Mouse (Mus musculus) spleen, adult 2 months (tissue): Measurements from ENCODE around the gene Anapc13.

Experiments used
- CTCF ChIP-seq: fragments of 200-500 bp; IDR thresholded peaks from 2 replicates; pipeline ENCODE4 v1.5.1; 2011; ENCODE audit warnings: mild to moderate bottlenecking, inconsistent platforms; ENCODE audit not compliant: insufficient read depth, insufficient read length, insufficient replicate concordance; ENCODE audit errors: extremely low read depth
- POLR2A ChIP-seq: fragments of 200-500 bp; IDR thresholded peaks from 2 replicates; pipeline ENCODE4 v1.6.1; 2011; ENCODE audit warnings: low read depth, low read length, inconsistent platforms

DNA sequence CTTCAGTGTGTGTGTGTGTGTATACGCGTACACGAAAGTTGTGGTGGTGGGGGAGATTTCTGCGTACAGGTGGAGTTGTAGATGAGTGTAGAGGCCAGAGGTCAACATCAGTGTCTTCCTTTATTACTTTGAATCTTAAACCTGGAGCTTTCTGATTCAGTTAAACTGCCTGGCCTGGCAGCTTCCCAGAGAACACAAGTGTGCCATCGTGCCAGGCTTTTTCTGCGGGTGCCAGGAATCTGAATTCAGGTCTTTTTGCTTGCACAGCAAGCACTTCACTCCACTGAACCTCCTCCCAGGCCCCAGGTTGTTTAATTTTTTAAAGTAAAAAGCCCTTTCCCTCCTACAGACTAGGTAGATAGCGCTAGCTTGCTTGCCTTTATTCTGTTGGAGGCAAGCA, 1.3 kb downstream of the Anapc13 start:
- TF ChIP-seq CTCF (no peak), POLR2A (no peak)
